Mouse (Mus musculus) hindbrain, embryonic 10.5 days (tissue): ENCODE data around the gene Snrnp25. TPM values are rescaled to one million over a fixed set of nuclear protein-coding genes. Genes with fewer than 3 reads are reported as not detected.
A peak's percentile ranks its signal among the peaks of the same experiment; 100 is the strongest.

Experiments
- DNase-seq: peaks from one replicate; pipeline ENCODE4 v3.0.0-alpha.2; 2017; ENCODE audit warnings: low spot score
- H3K27ac ChIP-seq: fragments of 300-500 bp; sonication (generic); 2 replicates; pipeline ENCODE4 v1.5.1; 2016; ENCODE audit warnings: mild to moderate bottlenecking, moderate library complexity
- H3K27me3 ChIP-seq: fragments of 300-500 bp; sonication (generic); 2 replicates; pipeline ENCODE4 v1.6.1; 2016; ENCODE audit warnings: mild to moderate bottlenecking; ENCODE audit not compliant: poor library complexity, insufficient read depth, severe bottlenecking
- H3K36me3 ChIP-seq: fragments of 300-500 bp; sonication (generic); 2 replicates; pipeline ENCODE4 v1.6.1; 2016; ENCODE audit warnings: mild to moderate bottlenecking, moderate library complexity
- H3K4me1 ChIP-seq: fragments of 300-500 bp; sonication (generic); replicated peaks from 2 replicates; pipeline ENCODE4 v1.6.1; 2016; ENCODE audit warnings: mild to moderate bottlenecking
- H3K4me3 ChIP-seq: fragments of 300-500 bp; sonication (generic); 2 replicates; pipeline ENCODE4 v1.5.1; 2016; ENCODE audit warnings: mild to moderate bottlenecking, moderate library complexity
- H3K9me3 ChIP-seq: fragments of 300-500 bp; sonication (generic); 2 replicates; pipeline ENCODE4 v1.6.1; 2016; ENCODE audit warnings: mild to moderate bottlenecking, moderate library complexity
- WGBS: fragments of 180-500 bp; shearing (Covaris S2); methylation state at CpG from one replicate; pipeline ENCODE4 v1.1.7; 2016; 5-methylcytosine and 5-hydroxymethylcytosine counted together
- polyA plus RNA-seq: library from polyadenylated mRNA; unstranded; fragments of >200 nt; fragmentation: Nextera tagmentation; extraction: Ambion mirVana; gene quantifications from 2 replicates; pipeline ENCODE4 v1.2.1, GENCODE M21; 2016

Snrnp25 gene
- polyA plus RNA-seq, 1 experiment from 2014 or later, result 97.6 TPM

GRCm38 (mm10) chr11:32184469-32184868, 20.7 kb upstream of the Snrnp25 start:
- Histone ChIP-seq H3K27me3 (peaks cover 4% of the 10 kb centered on the region; the same call in 1 of the 2 replicates), H3K9me3 (no peaks in the 10 kb centered on the region), H3K4me1 (no peaks in the 10 kb centered on the region), H3K27ac (no peak overlapping the region), H3K36me3 (no peaks in the 10 kb centered on the region), H3K4me3 (no peak overlapping the region)
- DNase-seq, result no peak
- WGBS, result 92% methylated on average over 8 of the region's 8 CpGs

GRCm38 (mm10) chr11:32186031-32186430, 19.2 kb upstream of the Snrnp25 start:
- DNase-seq, result no peak
- no peaks in the 10 kb centered on the region for H3K9me3 ChIP-seq
- no peak overlapping the region for H3K27ac ChIP-seq
- no peaks in the 10 kb centered on the region for H3K36me3 ChIP-seq
- peaks cover 15% of the 10 kb centered on the region for H3K4me1 ChIP-seq
- H3K27me3 ChIP-seq, result peaks cover 4% of the 10 kb centered on the region; the same call in 1 of the 2 replicates
- WGBS, result 83% methylated on average over 3 of the region's 3 CpGs
- H3K4me3 ChIP-seq, result no peak overlapping the region

GRCm38 (mm10) chr11:32187256-32187655, 18.0 kb upstream of the Snrnp25 start:
- no peak overlapping the region for H3K4me3 ChIP-seq
- no peaks in the 10 kb centered on the region for H3K36me3 ChIP-seq

GRCm38 (mm10) chr11:32188881-32189280, 16.3 kb upstream of the Snrnp25 start:
- H3K4me1 ChIP-seq, result peaks cover 22% of the 10 kb centered on the region
- H3K4me3 ChIP-seq, result no peak overlapping the region
- no peak for DNase-seq
- WGBS, result 85% methylated on average over 12 of the region's 12 CpGs
- no peak overlapping the region for H3K27ac ChIP-seq
- no peaks in the 10 kb centered on the region for H3K9me3 ChIP-seq
- H3K36me3 ChIP-seq, result no peaks in the 10 kb centered on the region
- H3K27me3 ChIP-seq, result no peaks in the 10 kb centered on the region

More at GRCm38 (mm10) chr11:32187256-32187655, 18.0 kb upstream of the Snrnp25 start:
- WGBS, result 86% methylated on average over 4 of the region's 4 CpGs
- no peak for DNase-seq
- Histone ChIP-seq H3K9me3 (no peaks in the 10 kb centered on the region), H3K4me1 (peaks cover 16% of the 10 kb centered on the region), H3K27me3 (no peaks in the 10 kb centered on the region; the same call in 1 of the 2 replicates), H3K27ac (no peak overlapping the region)

GRCm38 (mm10) chr11:32189434-32189833, 15.8 kb upstream of the Snrnp25 start:
- 56% methylated on average over 5 of the region's 5 CpGs for WGBS
- no peak overlapping the region for H3K4me3 ChIP-seq
- DNase-seq, result no peak
- no peaks in the 10 kb centered on the region for H3K36me3 ChIP-seq
- no peak overlapping the region for H3K27ac ChIP-seq
- H3K4me1 ChIP-seq, result peaks cover 28% of the 10 kb centered on the region
- no peaks in the 10 kb centered on the region for H3K27me3 ChIP-seq
- no peaks in the 10 kb centered on the region for H3K9me3 ChIP-seq

- 79% methylated on average over 9 of the region's 9 CpGs for whole genome bisulfite sequencing
- H3K9me3 ChIP-seq, result no peaks in the 10 kb centered on the region
- H3K36me3 ChIP-seq, result no peaks in the 10 kb centered on the region
- H3K4me1 ChIP-seq, result peaks cover 32% of the 10 kb centered on the region
- no peak for DNase-seq
- no peak overlapping the region for H3K27ac ChIP-seq
- no peaks in the 10 kb centered on the region for H3K27me3 ChIP-seq
- H3K4me3 ChIP-seq, result no peak overlapping the region
Measured at GRCm38 (mm10) chr11:32190119-32190518, 15.1 kb upstream of the Snrnp25 start.

GRCm38 (mm10) chr11:32190603-32191110, 14.6 kb upstream of the Snrnp25 start:
- no peak overlapping the region for H3K4me3 ChIP-seq
- H3K27ac ChIP-seq, result 0 out of 2 replicates have a peak overlapping the region, but pooled peaks have one; percentile 0
- no peaks in the 10 kb centered on the region for H3K36me3 ChIP-seq
- no peaks in the 10 kb centered on the region for H3K27me3 ChIP-seq
- H3K4me1 ChIP-seq, result peaks cover 38% of the 10 kb centered on the region
- DNase-seq, result no peak
- 79% methylated on average over 13 of the region's 13 CpGs for WGBS
- H3K9me3 ChIP-seq, result no peaks in the 10 kb centered on the region

- Histone ChIP-seq H3K4me1 (peaks cover 48% of the 10 kb centered on the region), H3K27me3 (0 out of 2 replicates have a peak, but pooled peaks cover 4% of the 10 kb centered on the region), H3K27ac (no peak overlapping the region), H3K9me3 (no peaks in the 10 kb centered on the region), H3K4me3 (no peak overlapping the region), H3K36me3 (no peaks in the 10 kb centered on the region)
- no peak for DNase-seq
- 93% methylated on average over 10 of the region's 10 CpGs for WGBS
Measured at GRCm38 (mm10) chr11:32193156-32193555, 12.1 kb upstream of the Snrnp25 start.

GRCm38 (mm10) chr11:32194086-32194485, 11.1 kb upstream of the Snrnp25 start:
- no peak overlapping the region for H3K27ac ChIP-seq
- H3K36me3 ChIP-seq, result no peaks in the 10 kb centered on the region
- H3K4me1 ChIP-seq, result peaks cover 54% of the 10 kb centered on the region
- WGBS, result 80% methylated on average over 10 of the region's 10 CpGs
- no peak for DNase-seq
- H3K27me3 ChIP-seq, result peaks cover 9% of the 10 kb centered on the region; the same call in 1 of the 2 replicates
- H3K4me3 ChIP-seq, result no peak overlapping the region
- H3K9me3 ChIP-seq, result no peaks in the 10 kb centered on the region

GRCm38 (mm10) chr11:32194626-32195025, 10.6 kb upstream of the Snrnp25 start:
- 83% methylated on average over 5 of the region's 5 CpGs for WGBS
- no peaks in the 10 kb centered on the region for H3K36me3 ChIP-seq
- no peaks in the 10 kb centered on the region for H3K9me3 ChIP-seq
- H3K4me3 ChIP-seq, result no peak overlapping the region
- peaks cover 57% of the 10 kb centered on the region for H3K4me1 ChIP-seq
- DNase-seq, result no peak
- no peak overlapping the region; the same call in 1 of the 2 replicates for H3K27ac ChIP-seq
- peaks cover 9% of the 10 kb centered on the region; the same call in 1 of the 2 replicates for H3K27me3 ChIP-seq

GRCm38 (mm10) chr11:32195867-32196540, 9.2 kb upstream of the Snrnp25 start:
- whole genome bisulfite sequencing, result 18% methylated on average over 11 of the region's 11 CpGs
- Histone ChIP-seq H3K27ac (peak overlapping the region; percentile 62), H3K27me3 (peaks cover 9% of the 10 kb centered on the region; the same call in 1 of the 2 replicates), H3K4me3 (no peak overlapping the region), H3K36me3 (no peaks in the 10 kb centered on the region), H3K4me1 (peaks cover 43% of the 10 kb centered on the region), H3K9me3 (no peaks in the 10 kb centered on the region)
- peak; percentile 25 for DNase-seq

GRCm38 (mm10) chr11:32196727-32197126, 8.5 kb upstream of the Snrnp25 start:
- no peaks in the 10 kb centered on the region for H3K9me3 ChIP-seq
- 81% methylated on average over 6 of the region's 6 CpGs for WGBS
- H3K36me3 ChIP-seq, result no peaks in the 10 kb centered on the region
- peaks cover 9% of the 10 kb centered on the region; the same call in 1 of the 2 replicates for H3K27me3 ChIP-seq
- 0 out of 2 replicates have a peak overlapping the region, but pooled peaks have one; percentile 62 for H3K27ac ChIP-seq
- no peak overlapping the region for H3K4me3 ChIP-seq
- no peak for DNase-seq
- H3K4me1 ChIP-seq, result peaks cover 41% of the 10 kb centered on the region

GRCm38 (mm10) chr11:32197766-32198165, 7.4 kb upstream of the Snrnp25 start:
- H3K4me3 ChIP-seq, result no peak overlapping the region
- DNase-seq, result no peak
- 57% methylated on average over 3 of the region's 3 CpGs for WGBS

More at GRCm38 (mm10) chr11:32197766-32198165, 7.4 kb upstream of the Snrnp25 start:
- Histone ChIP-seq H3K4me1 (peaks cover 41% of the 10 kb centered on the region), H3K27ac (no peak overlapping the region), H3K36me3 (no peaks in the 10 kb centered on the region), H3K27me3 (peaks cover 9% of the 10 kb centered on the region; the same call in 1 of the 2 replicates), H3K9me3 (no peaks in the 10 kb centered on the region)
